Mouse (Mus musculus): ENCODE results near the gene Syngr2.

DNA sequence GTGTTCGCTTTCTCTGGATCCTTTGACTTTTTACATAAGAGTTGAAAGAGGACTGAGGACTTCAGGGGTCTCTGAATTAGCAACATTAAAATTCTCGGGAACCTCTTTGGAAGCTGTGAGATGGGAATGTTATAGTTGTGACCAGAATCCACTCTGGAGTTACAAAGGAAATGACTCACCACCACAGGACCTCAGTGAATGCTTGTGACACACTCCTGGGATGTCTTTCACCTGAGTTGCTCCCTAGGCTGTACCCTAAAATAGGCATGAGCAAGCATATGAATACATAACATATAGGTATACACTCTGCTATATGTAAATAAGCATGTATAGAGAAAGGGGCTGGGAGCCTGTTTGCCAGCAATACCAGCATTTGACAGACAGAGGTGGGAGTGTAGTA is 34.0 kb downstream of the Syngr2 start:
- TF ChIP-seq CTCF (IDR thresholded peaks at IDR 0.05; ENCODE audit: low read depth) (no peak), EP300 (IDR thresholded peaks at IDR 0.05; ENCODE audit: low read depth) (no peak)
